Mouse (Mus musculus) embryonic facial prominence, embryonic 11.5 days (tissue): ENCODE measurements at regions not wholly inside any gene's neighbourhood (a gene's known extent, or its start where the extent isn't known, plus 50 kb on each side); places are given as distances from the start of the nearest gene placed in this dataset.

Source experiments
- ATAC-seq: fragments of 200-750 bp; cut with Nextera tagmentation; replicated peaks from 2 replicates; pipeline ENCODE4 v1.8.0; 2017; ENCODE audit warnings: low read depth; ENCODE audit not compliant: insufficient number of reproducible peaks, low FRiP score, low TSS enrichment
- DNase-seq: peaks from one replicate; pipeline ENCODE4 v3.0.0-alpha.2; 2015; ENCODE audit warnings: low spot score
- H3K27ac ChIP-seq: fragments of 300-500 bp; sonication (generic); replicated peaks from 2 replicates; pipeline ENCODE4 v1.5.1; 2014; ENCODE audit warnings: mild to moderate bottlenecking, low read depth, low read length, control low read depth
- H3K27me3 ChIP-seq: fragments of 300-500 bp; sonication (generic); 2 replicates; pipeline ENCODE4 v1.6.1; 2014; ENCODE audit warnings: mild to moderate bottlenecking, low read length, moderate library complexity, mixed read lengths; ENCODE audit not compliant: control insufficient read depth, insufficient read depth
- H3K36me3 ChIP-seq: fragments of 300-500 bp; sonication (generic); replicated peaks from 2 replicates; pipeline ENCODE4 v1.6.1; 2014; ENCODE audit warnings: low read depth, mild to moderate bottlenecking, low read length, moderate library complexity, mixed read lengths; ENCODE audit not compliant: control insufficient read depth, insufficient read depth
- H3K4me1 ChIP-seq: fragments of 300-500 bp; sonication (generic); 2 replicates; pipeline ENCODE4 v1.6.1; 2014; ENCODE audit warnings: low read length, mixed read lengths; ENCODE audit not compliant: control insufficient read depth, insufficient read depth
- H3K4me2 ChIP-seq: fragments of 300-500 bp; sonication (generic); 2 replicates; pipeline ENCODE4 v1.6.1; 2014; ENCODE audit warnings: low read depth, mild to moderate bottlenecking, control low read depth, low read length, moderate library complexity
- H3K4me3 ChIP-seq: fragments of 300-500 bp; sonication (generic); 2 replicates; pipeline ENCODE4 v1.5.1; 2014; ENCODE audit warnings: low read depth, low read length, control low read depth
- H3K9ac ChIP-seq: fragments of 300-500 bp; sonication (generic); replicated peaks from 2 replicates; pipeline ENCODE4 v1.6.1; 2014; ENCODE audit warnings: mild to moderate bottlenecking, control low read depth, low read length
- H3K9me3 ChIP-seq: fragments of 300-500 bp; sonication (generic); replicated peaks from 2 replicates; pipeline ENCODE4 v1.6.1; 2016; ENCODE audit warnings: mild to moderate bottlenecking, low read length, inconsistent platforms, mixed read lengths; ENCODE audit not compliant: control insufficient read depth
- WGBS: fragments of 180-500 bp; shearing (Covaris S2); extraction: QIAGEN DNeasy Blood & Tissue Kit; methylation state at CpG from one replicate; pipeline ENCODE4 v1.1.7; 2014; 5-methylcytosine and 5-hydroxymethylcytosine counted together

GRCm38 (mm10) chr15:68667462-68667861, 2166.8 kb upstream of the Lrrc6 start:
- H3K4me2 ChIP-seq = no peak overlapping the region
- DNase-seq (no peak), ATAC-seq (no peak)
- H3K9me3 ChIP-seq = no peaks in the 10 kb centered on the region
- no peaks in the 10 kb centered on the region for H3K36me3 ChIP-seq
- H3K4me1 ChIP-seq = no peaks in the 10 kb centered on the region
- no peak overlapping the region for H3K27ac ChIP-seq
- 83% methylated on average over 1 of the region's 1 CpGs for WGBS
- H3K4me3 ChIP-seq = no peak overlapping the region
- no peak overlapping the region for H3K9ac ChIP-seq
- no peaks in the 10 kb centered on the region for H3K27me3 ChIP-seq

GRCm38 (mm10) chr15:68665331-68665730, 2164.6 kb upstream of the Lrrc6 start:
- no peaks in the 10 kb centered on the region for H3K27me3 ChIP-seq
- no peak overlapping the region for H3K4me2 ChIP-seq
- DNase-seq (no peak), ATAC-seq (no peak)
- H3K9ac ChIP-seq = no peak overlapping the region
- no peak overlapping the region for H3K4me3 ChIP-seq
- H3K4me1 ChIP-seq = no peaks in the 10 kb centered on the region
- H3K9me3 ChIP-seq = no peaks in the 10 kb centered on the region
- H3K36me3 ChIP-seq = no peaks in the 10 kb centered on the region
- H3K27ac ChIP-seq = no peak overlapping the region

DNA sequence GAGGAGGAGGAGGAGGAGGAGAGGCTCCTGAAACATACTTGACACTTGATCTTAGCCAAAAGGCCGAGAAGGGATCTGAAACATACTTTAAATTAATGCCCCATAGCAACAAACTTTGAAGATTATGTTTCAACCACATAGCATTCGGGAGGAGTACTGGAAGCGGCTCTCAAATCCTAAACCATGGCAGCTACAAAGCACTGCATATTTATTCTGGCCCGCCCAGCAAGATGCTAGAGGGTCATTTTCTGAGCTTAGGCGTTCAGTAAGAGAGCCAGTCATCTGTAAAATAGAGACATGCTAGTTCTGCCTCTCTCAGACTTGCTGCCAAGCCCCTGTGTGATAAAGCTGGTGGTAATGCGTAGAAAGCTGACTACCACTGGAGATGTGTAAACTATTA, 2156.0 kb upstream of the Lrrc6 start:
- no peaks in the 10 kb centered on the region for H3K27me3 ChIP-seq
- no peak for DNase-seq
- no peak overlapping the region for H3K27ac ChIP-seq
- 53% methylated on average over 6 of the region's 6 CpGs for WGBS
- no peak overlapping the region for H3K4me3 ChIP-seq
- ATAC-seq = no peak
- H3K9me3 ChIP-seq = no peaks in the 10 kb centered on the region
- no peaks in the 10 kb centered on the region for H3K4me1 ChIP-seq
- H3K9ac ChIP-seq = no peak overlapping the region
- no peak overlapping the region for H3K4me2 ChIP-seq
- no peaks in the 10 kb centered on the region for H3K36me3 ChIP-seq

- H3K4me1 ChIP-seq = no peaks in the 10 kb centered on the region
Measured at GRCm38 (mm10) chr15:68655046-68655445, 2154.3 kb upstream of the Lrrc6 start.

DNA sequence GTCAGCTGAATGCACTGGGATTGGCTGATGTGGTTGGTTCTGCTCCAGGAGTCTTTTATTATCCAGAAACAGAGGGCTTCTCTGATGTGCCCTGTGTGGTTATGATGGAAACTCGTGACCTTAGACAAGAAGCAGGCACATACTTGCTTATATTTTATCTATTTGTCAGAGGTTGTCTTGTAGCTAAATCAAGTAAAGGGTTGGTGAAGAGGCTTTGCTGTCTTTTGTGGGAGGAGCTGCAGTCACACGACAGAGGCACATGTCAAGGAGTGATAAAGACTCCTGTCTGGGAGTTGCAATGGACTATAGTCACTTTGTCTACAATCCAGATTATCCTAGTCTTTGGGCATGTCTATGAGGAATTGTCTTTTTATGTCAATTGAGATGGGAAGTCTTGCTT, 2149.9 kb upstream of the Lrrc6 start:
- ATAC-seq = no peak
- no peaks in the 10 kb centered on the region for H3K27me3 ChIP-seq
- H3K36me3 ChIP-seq = no peaks in the 10 kb centered on the region
- H3K27ac ChIP-seq = no peak overlapping the region
- DNase-seq = no peak
- 71% methylated on average over 2 of the region's 2 CpGs for WGBS
- no peak overlapping the region for H3K4me2 ChIP-seq
- no peaks in the 10 kb centered on the region for H3K4me1 ChIP-seq
- H3K9me3 ChIP-seq = no peaks in the 10 kb centered on the region
- no peak overlapping the region for H3K4me3 ChIP-seq
- H3K9ac ChIP-seq = no peak overlapping the region

More at GRCm38 (mm10) chr15:68655046-68655445, 2154.3 kb upstream of the Lrrc6 start:
- WGBS = 90% methylated on average over 3 of the region's 3 CpGs
- Histone ChIP-seq H3K4me2 (no peak overlapping the region), H3K36me3 (no peaks in the 10 kb centered on the region), H3K27ac (no peak overlapping the region), H3K9me3 (no peaks in the 10 kb centered on the region), H3K27me3 (no peaks in the 10 kb centered on the region), H3K9ac (no peak overlapping the region), H3K4me3 (no peak overlapping the region)
- DNase-seq = no peak
- ATAC-seq = no peak

DNA sequence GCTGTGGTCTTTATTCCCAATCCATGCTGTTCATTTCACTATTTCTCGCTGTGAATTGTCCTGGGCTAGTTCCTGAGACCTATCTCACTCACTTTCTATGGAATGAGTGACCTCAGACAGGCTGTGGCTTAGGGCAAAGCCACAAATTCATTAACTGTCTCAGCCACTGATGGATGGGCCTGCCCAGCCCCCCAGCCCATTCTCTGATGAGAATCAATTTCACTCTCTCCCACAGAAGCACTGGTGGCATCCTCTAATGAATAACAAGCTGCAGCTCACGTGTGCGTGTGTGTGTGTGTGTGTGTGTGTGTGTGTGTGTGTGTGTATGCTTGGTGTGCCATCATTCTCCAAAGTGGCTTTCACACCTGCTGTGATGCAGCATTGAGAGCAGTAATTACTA, 2149.3 kb upstream of the Lrrc6 start:
- Histone ChIP-seq H3K4me3 (no peak overlapping the region), H3K9ac (no peak overlapping the region), H3K4me1 (no peaks in the 10 kb centered on the region), H3K36me3 (no peaks in the 10 kb centered on the region), H3K9me3 (no peaks in the 10 kb centered on the region), H3K27me3 (no peaks in the 10 kb centered on the region), H3K27ac (no peak overlapping the region), H3K4me2 (no peak overlapping the region)
- DNase-seq (no peak), ATAC-seq (0 out of 2 replicates have a peak, but pooled peaks have one; percentile 56)
- WGBS = 75% methylated on average over 3 of the region's 3 CpGs

DNA sequence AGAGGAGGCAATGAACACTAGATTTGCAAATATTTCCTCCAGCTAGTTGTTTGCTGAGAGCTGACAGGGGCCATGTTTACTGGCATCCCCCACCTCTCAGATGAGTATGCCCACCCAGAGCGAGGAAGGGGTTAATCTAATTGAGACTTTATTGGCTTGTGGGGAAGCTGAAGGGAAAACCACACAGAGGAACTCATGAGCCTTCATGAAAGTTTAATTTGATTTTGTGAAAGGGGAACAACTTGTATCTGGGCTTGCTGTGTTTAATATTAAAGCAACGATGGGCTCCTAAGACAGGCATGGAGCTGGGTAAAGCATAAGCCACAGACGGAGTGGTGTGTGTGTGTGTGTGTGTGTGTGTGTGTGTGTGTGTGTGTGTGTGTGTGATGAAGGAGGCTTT, 2146.2 kb upstream of the Lrrc6 start:
- ATAC-seq = no peak
- Histone ChIP-seq H3K9ac (no peak overlapping the region), H3K27me3 (no peaks in the 10 kb centered on the region), H3K4me2 (no peak overlapping the region), H3K4me1 (no peaks in the 10 kb centered on the region), H3K27ac (no peak overlapping the region), H3K9me3 (no peaks in the 10 kb centered on the region), H3K4me3 (no peak overlapping the region), H3K36me3 (no peaks in the 10 kb centered on the region)
- 79% methylated on average over 3 of the region's 3 CpGs for WGBS
- DNase-seq = no peak

- H3K27me3 ChIP-seq = no peaks in the 10 kb centered on the region
- no peak overlapping the region for H3K4me2 ChIP-seq
- H3K36me3 ChIP-seq = no peaks in the 10 kb centered on the region
- no peaks in the 10 kb centered on the region for H3K9me3 ChIP-seq
- no peak overlapping the region for H3K27ac ChIP-seq
- no peak overlapping the region for H3K9ac ChIP-seq
- 71% methylated on average over 1 of the region's 1 CpGs for WGBS
- ATAC-seq = no peak
- no peak for DNase-seq
- H3K4me1 ChIP-seq = no peaks in the 10 kb centered on the region
- no peak overlapping the region for H3K4me3 ChIP-seq
Measured at GRCm38 (mm10) chr15:68644862-68645261, 2144.2 kb upstream of the Lrrc6 start.

DNA sequence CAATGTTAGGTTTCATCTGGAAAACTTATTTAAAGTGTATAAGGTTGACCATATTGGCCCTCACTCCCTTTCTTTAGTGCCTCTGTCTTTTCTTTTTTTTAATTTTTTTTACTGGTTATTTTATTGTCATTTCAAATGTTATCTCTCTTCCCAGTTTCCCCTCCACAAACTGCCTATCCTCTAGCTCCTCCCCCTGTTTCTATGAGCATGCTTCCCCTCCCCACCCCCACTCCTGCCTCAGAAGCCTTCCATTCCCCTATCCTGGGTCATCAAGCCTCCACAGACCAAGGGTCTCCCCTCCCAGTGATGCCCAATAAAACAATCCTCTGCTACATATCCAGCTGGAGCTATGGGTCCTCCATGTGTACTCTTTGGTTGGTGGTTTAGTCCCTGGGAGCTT, 2134.9 kb upstream of the Lrrc6 start:
- Histone ChIP-seq H3K4me3 (no peak overlapping the region), H3K4me2 (no peak overlapping the region), H3K27me3 (no peaks in the 10 kb centered on the region), H3K36me3 (no peaks in the 10 kb centered on the region), H3K9me3 (no peaks in the 10 kb centered on the region), H3K9ac (no peak overlapping the region), H3K27ac (no peak overlapping the region), H3K4me1 (no peaks in the 10 kb centered on the region)
- DNase-seq = no peak
- ATAC-seq = no peak
